Mouse (Mus musculus) left cerebral cortex, postnatal 36 days (tissue): ENCODE results near the gene Coq8a. TPM values are rescaled to one million over a fixed set of nuclear protein-coding genes. Genes with fewer than 3 reads are reported as not detected.

Source experiments
- DNase-seq, 2 experiments: peaks; one replicate each; pipeline ENCODE4 v3.0.0; 2021 to 2022; ENCODE audit warnings: low spot score in 2 of 2, mixed read lengths in 1 of 2
- intact Hi-C: fragments of 180-260 bp; cut with DNase I; formaldehyde crosslinking; loops from one replicate; pipeline ENCODE4 v1.15.1; 2025
- total RNA-seq, 2 experiments: library from RNA; stranded (reverse); gene quantifications; 2 replicates each; pipeline ENCODE4 v1.2.3; 2021

The Coq8a gene
- 10 to 100 TPM; 40.5 to 58.9 TPM for total RNA-seq

DNA sequence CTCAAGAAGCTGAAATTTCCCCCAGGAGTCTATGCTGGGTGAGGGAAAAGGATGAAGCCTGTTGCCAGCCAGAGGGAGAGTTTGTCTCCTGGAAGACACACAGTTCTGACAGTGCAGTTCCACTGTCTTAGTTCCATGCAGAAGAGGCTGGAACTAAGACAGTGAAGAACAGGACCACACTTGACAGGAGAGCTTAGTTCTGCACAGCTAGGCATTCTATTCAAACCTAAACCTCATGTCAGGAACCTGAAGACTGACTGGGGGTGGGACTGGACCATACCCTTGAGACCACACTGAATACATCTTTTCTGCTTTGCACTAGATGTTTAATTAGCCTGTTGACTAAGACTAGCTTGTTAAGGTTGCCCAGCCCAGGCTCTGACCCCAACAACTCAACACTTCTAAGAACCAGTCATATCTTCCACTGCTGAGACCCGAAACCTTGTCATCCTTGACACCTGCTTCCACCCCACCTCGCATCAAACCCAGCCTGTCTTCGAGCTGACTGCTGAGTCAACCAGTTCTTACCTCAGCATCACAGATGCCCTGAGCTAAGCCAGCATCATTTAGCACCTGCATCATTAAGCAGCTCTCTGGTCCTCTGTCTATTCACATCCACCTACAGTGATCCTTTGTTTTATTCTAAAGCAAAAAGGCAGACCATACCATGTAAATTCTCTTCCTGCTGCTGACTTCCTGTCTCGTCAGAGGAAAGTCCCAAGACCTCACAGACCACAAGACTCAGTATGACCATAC, at the start of gene Coq8a:
TSS of gene Coq8a (minus strand) at position 644 of the 756 bp plus-strand sequence.
- no peak for DNase-seq
- intact Hi-C loops = no loop called here

DNA sequence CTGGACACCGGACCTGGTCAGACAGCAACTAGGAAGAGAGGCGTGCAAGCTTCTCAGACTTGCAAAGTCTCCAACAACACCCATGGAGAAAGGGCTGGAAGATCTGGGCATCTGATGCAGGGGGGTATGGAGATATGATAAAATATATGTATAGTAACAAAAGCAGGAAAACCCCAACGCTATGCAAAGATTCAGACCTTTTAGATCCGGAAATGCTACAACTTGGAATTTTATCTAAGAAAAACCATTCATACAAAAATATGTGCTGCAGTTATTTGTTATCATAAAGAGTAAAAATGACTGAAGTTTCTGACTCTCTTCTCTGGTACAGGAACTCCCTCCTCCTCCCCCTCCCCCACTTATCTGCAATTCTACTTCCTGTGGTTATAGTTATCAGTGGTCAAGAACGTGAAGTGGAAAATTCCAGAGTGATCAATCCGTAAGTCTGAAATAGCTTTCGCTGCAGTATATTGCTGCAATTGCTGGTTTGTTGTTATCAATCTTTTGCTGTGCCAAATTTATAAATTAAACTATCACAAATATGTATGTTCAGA, 49.3 kb upstream of the Coq8a start:
- DNase-seq = no peak
- intact Hi-C loops = no loop called here

- DNase-seq = no peak
- intact Hi-C loops = no loop called here
Observed at GRCm38 (mm10) chr1:180247901-180248300, 48.5 kb upstream of the Coq8a start.

- no peak for DNase-seq
- intact Hi-C loops = no loop called here
Observed at GRCm38 (mm10) chr1:180245741-180246507, 46.5 kb upstream of the Coq8a start.

DNA sequence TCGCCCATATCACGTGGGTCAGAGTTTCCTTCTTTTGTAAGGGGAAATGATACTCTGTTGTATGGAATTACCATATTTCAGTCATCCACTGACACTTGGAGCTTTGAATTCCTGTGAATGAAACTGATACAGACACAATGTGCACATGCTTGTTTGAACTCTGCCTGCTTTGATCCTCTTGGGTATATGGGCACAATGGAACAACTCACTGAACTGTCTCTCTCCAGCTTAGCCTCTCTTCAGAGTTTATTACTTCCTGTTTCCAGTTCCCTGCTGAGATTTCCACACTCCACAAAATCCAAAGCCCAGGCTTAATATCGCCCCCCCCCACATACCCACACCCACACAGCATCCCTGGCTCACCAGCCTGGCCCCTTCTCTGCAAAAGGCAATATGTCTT, 32.3 kb upstream of the Coq8a start:
- no peak for DNase-seq
- intact Hi-C loops = no loop called here

DNA sequence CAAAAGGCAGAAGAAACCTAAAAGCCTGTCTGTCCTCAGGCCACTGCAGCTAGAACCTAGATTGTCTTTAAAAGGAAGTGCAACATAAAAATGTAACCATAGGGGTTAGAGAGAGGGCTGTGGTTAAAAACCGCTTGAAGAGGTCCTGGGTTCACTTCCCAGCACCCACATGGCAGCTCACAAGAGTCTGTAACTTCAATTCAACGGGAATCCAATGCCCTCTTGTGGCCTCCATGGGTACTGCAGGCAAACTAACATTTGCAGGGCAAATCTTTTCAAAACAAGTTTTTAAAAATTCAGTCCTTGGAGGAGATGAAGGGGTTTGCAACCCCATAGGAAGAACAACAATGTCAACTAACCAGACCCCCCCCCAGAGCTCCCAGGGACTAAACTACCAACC, 31.2 kb upstream of the Coq8a start:
- intact Hi-C loops = no loop called here
- no peak for DNase-seq

DNA sequence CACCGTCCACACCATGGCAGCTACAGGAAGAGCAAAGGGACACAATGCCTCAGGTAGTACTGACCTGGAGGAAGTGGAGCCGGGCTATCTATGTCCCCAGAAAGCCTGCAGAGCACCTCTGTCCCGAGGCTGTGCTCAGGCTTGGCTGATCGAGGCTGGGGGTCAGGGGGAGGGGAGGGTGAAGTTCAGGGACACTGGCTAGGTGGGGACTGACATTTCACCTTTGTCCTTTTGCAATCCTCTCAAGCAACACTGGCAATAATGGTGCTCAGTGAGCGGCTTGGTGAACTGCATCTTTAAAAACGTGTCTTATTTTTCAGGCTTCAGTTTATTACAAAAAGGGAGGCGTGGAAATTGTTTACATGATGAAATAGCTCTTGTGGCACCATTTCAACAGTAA, 30.5 kb upstream of the Coq8a start:
- intact Hi-C loops = no loop called here
- DNase-seq = no peak

- no peak for DNase-seq
- intact Hi-C loops = no loop called here
Observed at GRCm38 (mm10) chr1:180228854-180229253, 29.5 kb upstream of the Coq8a start.

GRCm38 (mm10) chr1:180226766-180227165, 27.4 kb upstream of the Coq8a start:
- no peak for DNase-seq
- intact Hi-C loops = no loop called here

DNA sequence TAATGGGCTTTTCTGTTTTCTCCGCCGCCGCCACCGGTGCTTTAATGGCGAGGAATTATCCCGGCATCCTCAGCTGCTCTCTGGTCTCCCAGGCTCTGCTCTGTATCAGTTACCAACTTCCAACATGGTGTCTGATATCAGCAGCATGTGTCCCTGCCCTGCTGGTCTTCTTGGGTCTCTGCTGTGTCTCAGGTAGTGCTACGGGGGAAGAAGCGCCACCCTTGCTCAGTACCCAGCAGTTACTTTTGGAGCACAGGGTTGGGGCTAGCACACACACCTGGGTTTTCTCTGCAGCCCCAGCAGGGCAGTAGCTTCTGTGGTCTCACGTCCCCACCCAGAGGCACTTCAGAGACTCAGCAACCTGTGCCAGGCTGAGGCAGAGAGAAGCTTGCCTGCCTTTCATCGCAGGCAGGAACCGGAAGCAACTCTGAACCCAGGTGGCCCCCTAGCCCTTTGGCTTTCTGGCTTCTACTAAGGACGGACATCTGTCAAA, 26.9 kb upstream of the Coq8a start:
- intact Hi-C loops = no loop called here
- no peak for DNase-seq

- DNase-seq = no peak
- intact Hi-C loops = no loop called here
Observed at GRCm38 (mm10) chr1:180225500-180226220, 26.3 kb upstream of the Coq8a start.

DNA sequence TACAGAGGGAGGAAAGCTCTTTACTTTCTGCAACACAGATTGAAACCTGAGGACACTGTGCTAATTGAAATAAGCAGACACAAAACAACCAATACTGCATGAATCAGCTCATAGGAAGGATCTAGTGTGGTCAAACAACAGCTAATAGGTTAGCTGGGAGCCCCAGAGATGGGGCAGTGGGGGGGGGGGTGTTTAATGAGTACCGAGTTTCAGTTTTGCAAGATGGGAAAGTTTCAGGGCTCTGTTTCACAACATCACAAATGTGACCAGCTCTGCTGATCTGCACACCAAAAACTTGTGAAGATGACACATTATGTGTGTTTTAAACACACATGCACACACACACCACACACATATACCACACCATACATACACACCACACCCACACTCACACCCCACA, 22.6 kb upstream of the Coq8a start:
- intact Hi-C loops = no loop called here

GRCm38 (mm10) chr1:180220791-180221542, 21.6 kb upstream of the Coq8a start:
- DNase-seq = no peak
- intact Hi-C loops = no loop called here

More for the DNA sequence above, 22.6 kb upstream of the Coq8a start:
- no peak for DNase-seq

GRCm38 (mm10) chr1:180216541-180217276, 17.3 kb upstream of the Coq8a start:
- intact Hi-C loops = no loop called here
- no peak for DNase-seq

DNA sequence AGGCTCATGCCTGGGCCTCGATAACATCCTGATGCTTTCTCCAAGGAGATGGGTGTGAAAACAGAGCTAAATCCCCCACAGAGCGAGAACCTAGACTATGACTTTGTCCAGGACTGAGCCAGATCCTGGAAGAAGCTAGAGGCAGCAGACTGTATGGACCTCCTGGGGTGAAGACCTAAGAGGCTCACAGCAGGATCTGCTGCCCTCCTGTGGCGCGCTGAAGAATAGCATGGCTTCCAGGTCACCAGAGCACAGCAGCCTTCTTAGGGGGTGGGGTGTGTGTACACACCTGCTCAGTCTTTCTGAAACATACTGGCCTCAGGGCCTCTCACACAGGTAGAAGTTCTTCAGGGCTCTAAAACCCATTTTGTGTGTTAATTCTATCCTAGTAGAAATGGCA, 15.6 kb upstream of the Coq8a start:
- intact Hi-C loops = loop anchor here (1.0 kb wide), 1 partner anchor 40 kb away; no protein-coding TSS in a partner anchor
- peak; percentile 35 to 45 for DNase-seq

DNA sequence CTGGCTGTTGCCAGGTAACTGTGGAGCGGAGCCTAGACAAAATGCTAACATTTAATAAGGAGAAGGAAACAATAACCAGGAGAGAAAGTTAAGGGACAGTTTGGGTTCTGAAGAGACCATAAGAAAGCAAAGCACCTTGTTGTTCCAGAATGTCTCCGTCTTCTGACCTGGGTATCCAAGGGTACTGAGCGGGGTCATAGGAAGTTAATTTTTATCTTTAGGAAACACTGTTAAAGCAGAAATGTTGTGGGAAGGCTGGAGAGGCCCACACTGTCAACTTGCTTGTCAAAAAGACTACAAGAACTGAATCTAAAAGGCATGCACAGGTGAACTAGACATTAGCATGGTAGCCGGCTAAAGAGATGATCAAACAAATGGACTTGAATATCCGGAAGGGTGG, 13.5 kb upstream of the Coq8a start:
- intact Hi-C loops = loop anchor here (5.0 kb wide), 1 partner anchor 366 kb away; no protein-coding TSS in a partner anchor
- DNase-seq = no peak

- intact Hi-C loops = loop anchor here (5.0 kb wide), 1 partner anchor 364 kb away; no protein-coding TSS in a partner anchor
- no peak for DNase-seq
Observed at GRCm38 (mm10) chr1:180210781-180211271, 11.4 kb upstream of the Coq8a start.

DNA sequence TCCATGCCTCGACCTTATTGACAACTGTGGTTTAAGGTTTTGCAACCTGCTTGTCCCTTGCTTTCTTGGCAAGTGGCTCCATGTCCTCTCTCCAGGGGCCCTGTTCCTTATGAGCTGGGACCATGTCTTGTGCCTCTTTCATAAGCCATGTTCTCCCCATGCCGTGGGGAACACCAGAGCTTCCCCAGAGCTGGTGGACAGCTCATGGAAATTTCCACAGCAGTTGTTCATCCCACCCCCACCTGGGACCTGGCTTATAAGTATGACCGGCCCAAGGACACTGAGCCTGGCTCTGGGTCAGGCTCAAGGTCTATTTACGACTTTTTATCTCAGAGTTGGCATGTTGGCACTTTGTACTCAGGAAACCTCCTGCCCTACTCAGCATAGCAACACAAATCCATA, 10.6 kb upstream of the Coq8a start:
- DNase-seq = no peak
- intact Hi-C loops = loop anchor here (5.0 kb wide), 1 partner anchor 363 kb away; no protein-coding TSS in a partner anchor
